Mouse (Mus musculus) spleen, postnatal 36 days (tissue): ENCODE measurements around the gene Gpi1.
"Not testable (repeated sequence)": the region's sequence is repeated elsewhere in the genome, so short reads cannot be mapped to it uniquely, and the experiment has no call there.

ENCODE experiments used
- DNase-seq, 2 experiments: peaks; one replicate each; pipeline ENCODE4 v3.0.0; 2022; ENCODE audit warnings: low spot score in 2 of 2, mixed read lengths in 1 of 2

The Gpi1 gene

DNA sequence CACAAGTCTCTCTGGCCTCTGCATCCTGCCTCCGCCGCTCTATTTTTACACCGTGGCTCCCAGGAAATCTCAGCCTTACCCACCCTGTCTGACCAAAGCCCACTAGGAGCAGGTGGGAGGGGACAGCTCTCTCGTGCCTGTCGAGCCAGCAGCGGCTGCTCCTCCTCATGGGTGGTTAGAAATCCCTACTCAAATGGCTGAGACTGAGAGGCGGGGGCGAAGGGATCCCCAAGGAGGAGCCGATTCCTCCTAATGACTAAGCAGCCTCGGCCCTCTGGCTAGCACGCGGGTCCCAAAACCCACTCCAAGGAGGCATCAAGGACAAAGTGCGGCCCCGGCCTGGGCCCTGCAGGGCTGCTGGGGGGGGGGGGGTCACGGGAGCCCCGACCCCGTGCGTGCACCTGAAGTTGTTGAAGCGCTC lies 435 bp downstream of the Gpi1 start:
- DNase-seq = peak; percentile 19 to 24

DNA sequence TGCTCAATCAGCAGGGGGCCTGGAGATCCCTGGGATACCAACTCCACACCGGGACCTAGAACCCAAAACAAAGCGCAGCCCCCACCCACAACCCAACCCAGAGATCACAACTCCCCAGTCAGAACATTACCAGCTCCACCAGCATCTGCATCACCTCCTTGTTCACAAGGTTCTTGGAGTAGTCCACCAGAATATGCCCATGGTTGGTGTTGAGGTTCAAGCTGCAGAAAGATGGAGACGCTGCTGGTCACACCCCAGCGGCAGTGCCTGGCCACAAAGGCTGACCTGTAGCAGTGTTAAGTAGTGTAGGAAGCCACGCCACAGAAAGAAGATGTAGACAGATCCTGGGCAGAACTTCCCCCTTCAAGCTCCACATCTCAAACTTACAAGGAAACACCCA lies 983 bp downstream of the Gpi1 start:
- DNase-seq = no peak

DNA sequence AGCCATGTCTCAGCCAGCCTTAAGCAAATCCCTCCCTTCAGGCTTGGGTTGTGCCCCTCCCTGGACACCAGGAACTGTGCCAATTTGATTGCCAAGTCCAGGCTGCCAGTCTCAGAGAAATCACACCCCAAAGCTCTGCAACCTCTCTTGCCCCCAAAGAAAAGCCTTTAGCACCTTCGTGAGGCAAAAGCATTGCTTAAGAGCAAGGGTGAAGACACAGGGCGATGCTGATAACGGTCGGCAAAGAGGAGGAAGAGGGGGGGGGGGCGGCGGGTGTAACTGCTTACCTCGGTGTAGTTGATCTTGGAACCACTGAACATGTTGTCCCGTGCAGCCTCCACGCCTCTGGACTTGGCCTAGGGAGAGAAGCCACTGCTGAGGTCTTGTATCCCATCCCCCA lies 1.5 kb downstream of the Gpi1 start:
- no peak for DNase-seq

DNA sequence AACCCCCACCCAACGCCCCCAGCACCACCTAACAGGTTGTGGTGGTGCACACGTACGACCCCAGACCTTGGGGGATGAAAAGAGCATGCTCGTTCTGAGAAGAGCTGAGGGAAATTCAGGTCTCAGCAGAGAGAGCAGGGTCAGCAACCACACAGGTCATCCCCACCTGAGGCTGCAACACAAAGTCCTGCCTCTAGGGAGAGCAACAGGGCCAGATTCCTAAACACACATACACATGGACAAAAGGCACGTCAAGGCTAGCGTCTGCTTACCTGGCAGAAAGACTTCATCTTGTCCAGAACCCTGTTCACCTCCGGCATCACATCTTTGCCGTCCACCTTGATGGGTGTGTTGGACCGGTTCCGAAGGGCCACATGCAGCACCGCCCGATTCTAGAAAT lies 3.3 kb downstream of the Gpi1 start:
- DNase-seq = no peak

DNA sequence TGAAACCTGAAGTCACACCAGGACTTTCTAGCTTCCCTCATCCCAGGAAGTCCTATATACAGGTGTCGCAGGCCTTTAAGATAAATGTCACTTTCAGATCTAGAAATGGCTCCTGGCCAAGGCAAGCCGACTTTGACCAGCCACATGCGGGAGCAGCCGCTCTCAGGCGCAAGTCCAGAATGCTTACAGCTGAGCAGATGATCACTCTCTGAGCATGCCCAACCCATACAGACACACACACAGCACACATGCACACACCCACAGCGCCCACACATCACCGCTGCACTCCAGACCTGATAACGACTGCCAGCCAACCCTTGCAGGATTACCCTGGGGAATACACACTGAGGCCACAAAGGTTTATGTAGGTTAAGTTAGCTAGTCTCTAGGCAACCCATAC lies 4.0 kb downstream of the Gpi1 start:
- DNase-seq = no peak

DNA sequence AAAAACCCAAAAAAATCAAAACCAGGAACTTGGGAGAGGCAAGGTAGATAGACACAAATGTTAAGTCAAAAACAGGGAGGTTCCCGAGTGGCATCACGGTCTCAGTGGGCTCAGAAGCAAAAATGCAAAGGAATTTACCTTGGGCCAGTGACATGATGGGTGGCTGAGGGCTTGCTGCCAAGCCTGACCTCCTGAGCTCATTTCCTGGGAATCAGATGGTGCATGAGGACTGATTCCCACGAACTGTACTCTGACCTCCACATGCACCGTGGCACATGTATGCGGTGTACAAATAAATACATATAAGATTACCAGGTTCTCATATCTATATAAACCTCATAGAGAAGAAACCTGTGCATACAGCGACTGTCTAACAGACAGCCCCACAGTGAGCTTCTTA lies 5.8 kb downstream of the Gpi1 start:
- DNase-seq = no peak

DNA sequence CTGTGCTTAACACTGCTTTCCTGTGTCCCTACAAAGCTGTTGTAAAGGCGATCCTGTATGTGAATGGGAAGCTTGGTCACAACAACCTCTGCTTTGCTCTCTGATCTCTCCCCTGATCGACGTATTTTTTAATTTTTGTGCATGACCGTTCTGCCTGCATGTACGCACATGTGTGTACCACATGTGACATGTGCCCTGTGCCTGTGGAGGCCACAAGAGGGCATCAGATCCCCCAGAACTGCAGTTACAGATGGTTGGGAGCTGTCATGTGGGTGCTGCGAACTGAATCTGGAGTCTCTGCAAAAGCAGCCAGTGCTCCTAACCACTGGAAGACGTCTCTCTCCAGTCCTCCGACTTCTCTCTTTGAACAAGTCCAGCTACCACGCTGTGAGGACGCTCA lies 7.8 kb downstream of the Gpi1 start:
- DNase-seq = no peak

DNA sequence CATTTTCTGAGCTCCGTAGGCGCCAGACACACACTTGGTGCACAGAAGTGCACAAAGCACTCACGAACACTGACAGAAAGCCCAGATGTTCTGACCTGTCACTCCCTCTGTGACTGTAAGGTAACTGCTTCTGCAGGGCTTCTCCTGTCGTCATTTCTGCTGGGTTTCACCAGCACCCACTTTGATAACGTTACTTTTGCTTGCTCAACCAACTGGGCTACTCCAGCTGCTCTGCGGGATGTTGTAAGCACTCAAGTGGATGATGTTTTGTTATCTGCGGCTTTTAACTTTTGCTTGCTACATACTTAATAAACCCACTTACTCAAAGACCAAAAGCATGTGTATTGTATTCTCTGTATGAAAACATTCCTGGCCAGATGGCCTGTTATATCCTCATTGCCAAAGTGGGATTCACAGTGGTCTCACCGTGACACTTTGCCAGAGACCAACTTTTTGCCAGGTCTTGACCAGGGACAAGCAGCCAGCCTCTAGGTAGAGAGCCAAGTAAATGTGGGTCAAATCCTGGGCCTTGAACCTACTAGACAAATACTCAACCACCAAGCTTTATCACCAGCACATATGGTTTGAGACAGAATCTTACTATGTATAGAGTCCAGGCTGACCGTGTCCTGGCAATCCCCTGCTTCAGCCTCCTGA lies 8.4 kb downstream of the Gpi1 start:
- DNase-seq = no peak

DNA sequence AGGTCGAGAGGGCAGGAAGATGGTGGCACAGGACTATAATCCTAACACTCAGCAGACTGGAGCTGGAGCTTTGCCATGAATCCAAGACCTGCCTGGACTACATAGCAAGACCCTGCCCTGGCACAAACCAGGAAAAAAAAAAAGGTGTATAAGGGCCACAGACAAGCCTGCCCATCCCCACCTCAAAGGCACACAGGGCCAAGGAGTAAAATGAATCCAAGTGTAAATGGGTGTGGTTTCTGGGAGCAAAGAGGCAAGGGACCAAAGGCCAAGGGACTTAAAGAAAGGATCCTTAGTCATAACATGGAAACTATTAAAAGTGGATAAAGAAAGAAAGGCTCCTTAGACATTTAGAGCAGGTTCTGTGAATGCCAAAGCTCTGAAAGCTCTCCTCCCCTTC lies 11.6 kb downstream of the Gpi1 start:
- no peak for DNase-seq

DNA sequence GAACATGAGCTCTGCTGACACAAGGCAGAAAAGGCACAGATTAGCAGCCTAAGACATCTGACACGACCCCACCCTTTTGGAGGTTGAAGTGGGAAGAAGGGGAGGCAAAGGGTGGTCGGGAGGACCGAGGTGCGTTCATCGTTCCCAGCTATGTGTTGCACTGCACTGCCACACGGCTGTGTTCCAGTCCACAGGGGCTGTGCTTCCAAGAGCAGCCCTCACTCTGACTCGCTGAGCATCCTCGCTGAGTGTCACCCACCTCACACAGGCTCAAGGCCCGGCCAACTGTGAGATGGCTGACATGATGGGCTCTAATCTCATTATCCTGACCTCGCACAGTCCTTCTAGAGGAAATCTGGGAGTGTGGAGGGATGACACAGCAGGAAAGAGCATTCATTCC lies 13.7 kb downstream of the Gpi1 start:
- DNase-seq = no peak

DNA sequence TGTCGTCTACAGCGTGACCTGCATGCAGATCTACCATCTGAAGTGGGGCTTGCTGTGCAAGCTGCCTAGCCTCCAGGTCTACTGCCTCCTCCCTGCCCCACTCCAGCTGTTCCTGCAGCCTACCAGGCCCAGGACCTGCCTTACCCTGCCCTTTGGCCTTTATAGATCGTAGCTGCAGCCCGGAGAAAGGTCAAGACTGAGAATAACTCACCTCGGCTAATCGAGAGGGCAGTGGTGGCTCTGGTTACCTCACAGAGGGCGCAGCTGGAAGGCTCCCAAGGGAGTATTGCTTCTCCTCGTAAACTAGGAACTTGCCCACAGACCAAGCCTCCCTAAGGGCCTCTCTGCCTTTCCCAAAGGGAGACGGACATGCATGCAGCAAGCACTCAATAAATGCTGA lies 14.7 kb downstream of the Gpi1 start:
- DNase-seq = no peak

DNA sequence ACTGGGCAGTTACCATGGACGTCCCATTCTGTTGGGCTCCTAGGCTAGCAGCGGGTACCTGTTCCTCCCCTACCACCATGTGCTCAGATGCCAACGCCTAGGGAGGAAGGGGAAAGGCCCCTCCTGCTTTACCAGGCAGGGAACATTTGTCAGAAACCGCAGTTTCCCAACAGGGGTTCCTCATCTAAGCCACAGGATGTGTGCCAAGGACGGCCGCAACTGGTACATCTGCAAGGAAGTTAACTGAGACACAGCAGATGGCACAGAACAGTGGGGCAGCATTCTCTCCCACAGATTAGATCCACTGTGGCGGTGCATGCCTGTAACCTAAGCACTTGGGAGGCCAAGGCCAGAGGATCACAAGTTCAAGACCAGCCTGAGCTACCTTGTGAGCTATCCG lies 15.5 kb downstream of the Gpi1 start:
- DNase-seq = peak in 1 of 2 experiments; percentile 39

DNA sequence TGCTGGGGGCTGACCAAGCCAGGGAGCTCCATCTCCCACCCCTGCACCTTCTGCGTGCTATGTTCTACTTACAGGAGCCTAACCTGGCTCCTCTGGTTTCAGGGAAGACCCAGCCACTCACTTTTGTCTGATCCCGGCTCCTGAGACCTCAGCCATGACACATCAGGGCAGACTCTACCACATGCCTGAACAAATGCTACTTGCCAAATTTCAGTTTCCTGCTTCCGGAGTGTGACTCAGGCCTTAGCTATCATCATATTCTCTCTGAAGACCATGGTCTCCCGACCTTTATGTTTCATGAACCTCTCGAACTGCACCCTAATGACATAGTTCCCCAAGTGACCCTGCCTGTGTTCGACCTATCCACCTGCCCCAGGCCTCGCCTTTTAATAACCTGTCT lies 16.9 kb downstream of the Gpi1 start:
- no peak for DNase-seq

DNA sequence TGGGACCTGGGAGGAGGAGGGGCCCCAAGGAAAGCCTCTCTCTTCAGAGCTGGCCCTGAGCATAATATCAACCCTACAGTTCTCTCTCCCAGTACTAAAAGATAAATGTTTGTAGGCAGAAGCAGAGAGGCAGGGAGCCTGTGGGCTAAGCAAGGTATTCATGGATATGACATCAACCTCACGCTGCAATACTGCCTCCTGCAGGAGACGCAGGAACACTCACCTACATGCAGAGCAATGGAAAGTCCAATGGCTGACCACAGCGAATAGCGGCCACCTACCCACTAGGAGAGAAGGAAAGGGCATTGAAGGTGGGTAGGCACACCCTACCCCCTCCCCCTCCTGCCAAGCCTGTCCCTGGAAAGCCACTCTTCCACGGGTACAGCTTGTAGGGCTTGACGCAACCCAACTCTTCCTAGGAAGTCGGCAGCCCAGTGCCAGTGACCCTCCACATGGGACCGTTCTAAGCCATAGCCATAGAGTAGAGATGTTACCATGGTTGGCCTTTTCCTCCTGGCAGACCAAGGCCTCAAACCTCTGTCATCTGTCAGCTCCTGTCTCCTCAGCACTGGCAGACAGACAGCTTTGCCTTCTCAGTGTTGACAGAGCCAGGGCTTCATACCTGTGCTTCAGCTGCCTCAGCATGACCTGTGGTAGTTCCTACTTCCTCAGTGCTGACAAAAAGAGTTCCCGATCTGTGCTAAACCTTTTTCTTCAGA lies 21.9 kb downstream of the Gpi1 start:
- no peak for DNase-seq

DNA sequence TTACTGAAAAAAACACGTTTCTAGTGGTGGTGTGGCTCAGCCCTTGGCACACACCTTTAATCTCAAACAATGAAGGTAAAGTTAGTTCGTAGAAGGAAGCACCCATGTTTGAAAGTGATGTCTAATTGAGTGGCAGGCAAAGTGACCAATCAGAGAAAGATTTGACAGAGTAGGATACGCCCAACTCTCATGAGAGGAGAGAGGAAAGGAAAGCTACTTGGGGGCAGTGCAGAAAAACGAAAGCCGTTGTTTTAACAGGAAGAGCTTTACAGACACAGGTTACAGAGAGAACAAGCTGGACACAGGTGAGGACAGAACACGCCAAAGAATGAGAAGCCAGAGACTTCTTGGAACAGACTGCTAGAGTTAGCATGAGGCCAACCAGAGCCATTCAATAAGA lies 23.8 kb downstream of the Gpi1 start:
- no peak for DNase-seq

DNA sequence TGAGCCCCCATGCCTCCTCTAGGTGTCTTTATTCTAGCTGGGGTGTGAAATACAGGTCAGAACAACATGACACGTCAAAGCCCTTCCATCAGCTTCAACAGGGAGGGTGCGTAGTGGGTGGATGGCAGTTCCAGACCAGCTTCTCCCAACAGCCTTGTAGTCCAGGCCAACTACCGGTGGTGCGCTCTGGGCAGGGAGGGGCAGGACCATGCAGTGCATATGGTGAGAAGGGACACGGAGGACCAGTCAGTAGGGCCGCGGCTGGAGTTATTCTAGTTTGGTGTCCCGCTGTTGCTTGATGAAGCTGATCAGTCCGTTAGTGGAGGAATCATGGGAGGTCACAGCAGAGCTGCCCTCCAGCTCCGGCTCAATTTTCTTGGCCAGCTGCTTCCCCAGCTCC lies 28.0 kb downstream of the Gpi1 start:
- DNase-seq = not testable (repeated sequence)

DNA sequence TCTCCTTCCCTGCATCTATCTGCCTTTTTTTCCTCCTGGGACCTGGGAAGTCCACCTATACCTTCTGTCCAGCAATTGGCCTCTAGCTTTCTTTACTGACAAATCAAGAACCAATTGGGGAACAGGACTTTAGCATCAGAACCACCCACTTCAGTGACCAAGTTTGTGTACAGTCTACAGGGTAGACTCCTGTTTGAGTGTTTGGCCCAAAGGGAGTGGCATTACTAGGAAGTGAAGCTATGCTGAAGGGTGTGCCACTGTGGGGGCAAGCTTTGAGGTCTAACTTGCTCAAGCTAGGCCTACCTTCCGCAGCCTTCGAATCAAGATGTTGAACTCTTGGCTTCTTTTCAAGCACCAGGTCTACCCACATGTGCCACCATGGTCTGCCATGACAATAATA lies 29.3 kb downstream of the Gpi1 start:
- DNase-seq = no peak

DNA sequence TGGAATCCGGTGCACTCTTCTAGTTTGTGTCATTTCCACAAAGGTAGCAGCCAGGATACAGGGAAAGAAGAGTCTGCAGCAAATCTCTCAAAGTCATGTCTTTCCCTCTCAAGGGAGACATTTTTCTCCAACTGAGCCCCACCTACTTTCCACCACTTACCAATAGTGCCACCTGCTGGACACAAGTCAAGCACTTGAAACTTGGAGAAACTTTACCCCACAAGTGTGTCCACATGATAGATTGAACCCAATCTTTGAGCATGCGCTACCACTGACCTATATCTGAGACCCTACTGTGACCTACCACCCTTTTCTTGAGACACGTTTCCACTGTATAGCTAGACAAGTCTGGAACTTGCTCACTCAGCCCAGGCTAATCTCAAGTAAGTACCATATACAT lies 31.8 kb downstream of the Gpi1 start:
- DNase-seq = peak; percentile 33 to 62

DNA sequence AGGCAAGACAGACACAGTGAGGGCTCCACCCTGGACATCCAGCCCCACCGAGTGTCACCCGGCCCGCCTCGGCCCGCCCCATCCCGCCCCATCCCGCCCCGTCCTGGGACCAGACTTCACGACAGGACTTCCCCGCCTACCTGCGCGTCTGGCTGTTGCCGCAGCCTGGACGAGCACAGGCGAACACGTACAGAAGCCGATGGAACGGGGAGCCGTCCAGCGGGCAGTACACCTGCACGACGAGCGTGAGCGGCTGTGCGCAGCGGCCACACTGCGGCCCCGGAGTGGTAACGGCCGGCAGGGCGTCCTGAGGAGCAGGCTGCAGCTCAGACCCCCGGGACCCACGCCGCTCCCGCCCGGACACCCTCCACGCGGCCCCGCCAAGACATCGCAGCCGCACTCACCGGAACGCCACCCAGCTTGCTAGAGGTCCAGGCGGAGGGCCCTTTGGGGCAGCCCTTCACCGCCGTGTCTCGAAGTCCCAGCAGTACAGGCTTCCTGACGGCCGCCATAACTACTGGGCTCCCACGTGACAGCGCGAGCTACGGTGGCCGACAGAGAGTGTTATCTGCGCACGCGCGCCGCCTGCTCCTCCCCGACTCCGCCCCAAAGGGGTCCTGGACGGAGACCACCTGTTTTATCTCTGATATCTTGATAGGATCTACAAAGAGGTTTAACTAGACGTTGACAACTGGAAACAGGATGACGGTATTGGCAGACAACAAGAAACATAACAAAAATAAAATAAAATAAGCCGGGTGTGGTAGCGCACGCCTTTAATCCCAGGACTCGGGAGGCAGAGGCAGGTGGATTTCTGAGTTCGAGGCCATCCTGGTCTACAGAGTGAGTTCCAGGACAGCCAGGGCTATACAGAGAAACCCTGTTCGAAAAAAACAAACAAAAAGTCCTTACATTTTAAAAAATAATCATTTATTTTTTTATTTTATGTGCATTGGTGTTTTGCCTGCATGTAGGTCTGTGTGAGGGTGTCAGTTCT lies 33.7 kb downstream of the Gpi1 start, which contains the start of gene Pdcd2l:
TSS of gene Pdcd2l (minus strand) at position 530 of the 997 bp plus-strand sequence.
- DNase-seq = peak; percentile 86 to 87

DNA sequence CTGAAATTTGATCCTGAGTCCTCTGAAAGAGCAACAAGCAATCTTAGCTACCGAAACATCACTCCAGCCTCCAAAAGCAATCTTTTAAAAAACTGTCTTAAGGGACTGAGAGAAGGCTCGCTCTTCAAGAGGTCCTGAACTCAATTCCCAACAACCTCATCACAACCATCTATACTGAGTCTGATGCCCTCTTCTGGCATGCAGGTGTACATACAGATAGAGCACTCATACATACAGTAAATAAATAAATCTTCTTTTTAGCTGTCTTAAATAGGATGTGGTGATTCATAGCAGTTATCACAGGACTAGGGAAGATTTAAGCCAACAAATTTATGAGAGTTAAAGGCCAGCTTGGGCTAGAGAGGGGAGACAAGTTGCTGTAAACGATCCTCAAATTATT lies 34.5 kb downstream of the Gpi1 start:
- DNase-seq = no peak

DNA sequence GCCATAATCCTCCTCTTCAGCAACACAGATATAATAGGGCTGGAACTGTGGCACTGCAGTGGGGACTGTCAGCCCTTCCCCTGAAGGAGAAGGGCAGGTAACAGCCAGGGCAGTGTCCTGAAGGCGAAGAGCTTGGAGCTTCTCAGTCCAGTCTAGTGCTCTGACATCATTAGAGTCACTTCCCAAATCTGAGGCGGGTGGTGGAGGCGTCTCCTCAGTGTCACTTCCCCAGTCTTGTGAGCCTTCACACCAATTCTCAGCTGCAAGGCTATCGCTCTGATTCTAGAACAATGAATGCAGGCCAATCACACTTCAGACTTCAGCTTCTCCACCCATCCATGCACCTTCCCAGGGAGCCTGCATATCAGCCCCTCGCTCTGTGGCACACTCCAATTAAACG lies 37.3 kb downstream of the Gpi1 start:
- DNase-seq = peak; percentile 37 to 45

DNA sequence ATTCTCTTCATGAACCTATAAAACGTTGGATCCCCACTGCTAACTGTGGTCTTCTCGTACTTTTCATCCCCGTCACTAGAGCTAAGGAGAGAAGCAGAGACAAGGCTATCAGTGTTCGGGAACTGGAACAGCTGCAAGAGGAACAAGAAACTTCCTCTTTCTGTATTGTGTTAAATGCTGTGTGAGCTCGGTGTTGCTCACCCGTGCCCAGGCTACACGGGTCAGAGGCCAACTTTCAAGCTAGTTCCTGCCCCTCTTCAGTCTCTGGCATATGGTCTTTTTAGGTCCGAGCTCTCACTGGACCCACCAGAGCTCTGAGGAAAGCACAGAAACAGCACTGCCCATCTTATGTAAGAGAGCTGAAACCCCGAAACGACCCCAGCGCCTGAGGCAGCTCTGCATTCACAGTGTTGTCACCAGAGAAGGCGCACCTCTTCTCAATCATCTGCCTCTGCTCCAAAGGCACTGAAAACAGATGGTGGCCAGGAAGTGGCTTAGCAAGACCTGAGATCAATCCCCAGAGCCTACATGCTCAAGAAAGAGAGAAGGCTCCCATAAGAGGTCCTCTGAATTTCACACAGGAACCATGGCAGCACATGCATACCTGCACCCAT lies 40.7 kb downstream of the Gpi1 start:
- peak; percentile 76 to 79 for DNase-seq
